Mouse (Mus musculus): ENCODE measurements around the gene Slc45a2. TPM values are rescaled to one million over a fixed set of nuclear protein-coding genes. Genes with fewer than 3 reads are reported as not detected.

Gene Slc45a2
- total and polyA plus RNA-seq, 3 experiments = not detected

DNA sequence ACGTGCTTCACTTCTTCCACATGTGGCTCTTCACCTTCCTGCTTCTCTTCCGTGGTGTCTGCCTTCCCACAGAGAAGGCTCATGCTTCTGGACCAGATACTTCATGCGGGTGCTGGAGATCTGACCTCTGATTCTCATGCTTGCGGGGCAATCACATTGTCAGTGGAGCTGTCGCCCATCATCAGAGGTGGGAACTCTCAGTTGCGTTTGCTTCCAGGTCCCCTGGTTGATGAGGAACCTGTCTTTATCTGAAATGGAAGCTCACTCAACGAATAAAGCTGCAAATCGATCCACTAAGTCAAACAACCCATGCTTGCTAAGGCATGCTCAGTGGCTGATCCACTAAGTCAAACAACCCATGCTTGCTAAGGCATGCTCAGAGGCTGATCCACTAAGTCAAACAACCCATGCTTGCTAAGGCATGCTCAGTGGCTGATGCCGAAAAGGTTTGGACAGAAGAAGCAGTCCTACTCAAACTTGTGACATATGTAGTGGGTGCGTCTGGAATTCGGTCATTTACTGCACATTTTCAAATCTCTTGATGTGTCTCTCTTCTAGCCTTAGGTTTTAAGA is 10.5 kb downstream of the Slc45a2 start:
- dilution Hi-C loops (cut with MboI; ENCODE audit: extremely low pct_ligation_motif_present, extremely low pct_unique_long_range_greater_than_20kb, low sequenced_read_pairs) (no loop called here), in situ Hi-C loops (cut with MboI; ENCODE audit: low pct_ligation_motif_present, low pct_unique_long_range_greater_than_20kb, low sequenced_read_pairs) (loop anchor here (25.0 kb wide), 1 partner anchor 951 kb away; no protein-coding TSS in a partner anchor)
- H3K79me2 ChIP-seq (replicated peaks; ENCODE audit: control insufficient read depth, extremely low read depth, insufficient read depth, poor library complexity, severe bottlenecking) = no peaks in the 10 kb centered on the region
- no peak overlapping the region for H3K4me3 ChIP-seq (replicated peaks in 1 of 3; ENCODE audit: low read depth in 2 of 3, low read length in 2 of 3, poor library complexity in 1 of 3)
- no peak overlapping the region for H3K4me2 ChIP-seq (ENCODE audit: insufficient read depth, low read depth, poor library complexity, severe bottlenecking)
- no peak for TF ChIP-seq CHD2 (IDR thresholded peaks at IDR 0.05; ENCODE audit: low read length)
- TF ChIP-seq ZMIZ1 (IDR thresholded peaks at IDR 0.05; ENCODE audit: low read depth, low read length) = no peak
- no peak for TF ChIP-seq ZNF384 (IDR thresholded peaks at IDR 0.05; ENCODE audit: low read depth, low read length)
- TF ChIP-seq MXI1 (IDR thresholded peaks at IDR 0.05; ENCODE audit: low read depth, low read length) = no peak
- TF ChIP-seq IRF4 (IDR thresholded peaks at IDR 0.05; ENCODE audit: low read depth, low read length) = no peak
- TF ChIP-seq ZKSCAN1 (IDR thresholded peaks at IDR 0.05; ENCODE audit: borderline replicate concordance, low read depth, low read length) = no peak
- TF ChIP-seq EP300 (IDR thresholded peaks at IDR 0.05; ENCODE audit: low read length) = no peak
- TF ChIP-seq KAT2A (IDR thresholded peaks at IDR 0.05; ENCODE audit: insufficient replicate concordance, low read length) = no peak
- no peak for TF ChIP-seq MAZ (IDR thresholded peaks at IDR 0.05; ENCODE audit: low read depth, low read length)
- TF ChIP-seq JUND (conservative IDR thresholded peaks at IDR 0.05; ENCODE audit: low read depth, low read length) = no peak
- TF ChIP-seq ETS1 (conservative IDR thresholded peaks at IDR 0.05; ENCODE audit: low read depth, low read length) = no peak
- TF ChIP-seq ELF1 (IDR thresholded peaks at IDR 0.05; ENCODE audit: low read depth, low read length) = no peak
- TF ChIP-seq PAX5 (IDR thresholded peaks at IDR 0.05; ENCODE audit: low read length) = no peak
- TF ChIP-seq MEF2A (IDR thresholded peaks at IDR 0.05; ENCODE audit: borderline replicate concordance, low read depth, low read length) = no peak
- TF ChIP-seq NELFE (IDR thresholded peaks at IDR 0.05; ENCODE audit: low read depth, low read length) = no peak
- no peaks in the 10 kb centered on the region for H3K27me3 ChIP-seq (replicated peaks)
- H3K9me3 ChIP-seq (replicated peaks; ENCODE audit: low read length) = no peaks in the 10 kb centered on the region
- no peak overlapping the region for H3K9ac ChIP-seq (ENCODE audit: insufficient read depth, low read depth)
- no peak for DNase-seq (ENCODE audit: extremely low read depth)
- H3K4me1 ChIP-seq (ENCODE audit: control insufficient read depth in 1 of 2, insufficient read depth in 2 of 2) = peaks cover 4 to 10% of the 10 kb centered on the region in 2 experiments; a peak in 2 of 4 replicates
- no peak overlapping the region for H3K27ac ChIP-seq (ENCODE audit: insufficient read depth, low read depth)
- no peaks in the 10 kb centered on the region for H3K36me3 ChIP-seq (replicated peaks in 1 of 2; ENCODE audit: control insufficient read depth in 1 of 2, insufficient read depth in 1 of 2, low read length in 1 of 2)

DNA sequence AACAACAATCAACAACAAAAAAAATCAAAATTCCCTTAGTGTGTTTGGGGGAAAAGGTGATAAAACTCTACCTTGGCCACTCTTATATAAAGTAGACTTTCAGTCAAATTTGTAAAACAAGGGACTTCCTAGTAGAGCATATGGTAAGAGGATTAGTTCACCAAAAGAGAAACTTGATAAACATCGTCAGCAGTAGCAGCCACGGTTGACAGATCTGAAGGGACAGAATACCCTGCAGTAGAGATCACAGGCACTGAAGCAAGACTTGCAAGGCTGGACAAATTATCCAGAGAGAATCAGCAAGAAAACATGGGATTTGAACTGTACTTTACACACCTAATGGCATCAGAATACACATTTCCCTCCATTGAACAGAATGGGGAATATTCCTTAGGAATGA is 14.4 kb downstream of the Slc45a2 start:
- Histone ChIP-seq H3K27me3 (replicated peaks) (no peaks in the 10 kb centered on the region), H3K4me1 (ENCODE audit: control insufficient read depth in 1 of 2, insufficient read depth in 2 of 2) (peaks cover 1 to 10% of the 10 kb centered on the region in 2 experiments; a peak in 1 of 4 replicates), H3K4me2 (ENCODE audit: insufficient read depth, low read depth, poor library complexity, severe bottlenecking) (no peak overlapping the region), H3K36me3 (replicated peaks in 1 of 2; ENCODE audit: control insufficient read depth in 1 of 2, insufficient read depth in 1 of 2, low read length in 1 of 2) (no peaks in the 10 kb centered on the region), H3K9ac (ENCODE audit: insufficient read depth, low read depth) (no peak overlapping the region), H3K9me3 (replicated peaks; ENCODE audit: low read length) (no peaks in the 10 kb centered on the region), H3K27ac (ENCODE audit: insufficient read depth, low read depth) (no peak overlapping the region), H3K4me3 (replicated peaks in 1 of 3; ENCODE audit: low read depth in 2 of 3, low read length in 2 of 3, poor library complexity in 1 of 3) (no peak overlapping the region), H3K79me2 (replicated peaks; ENCODE audit: control insufficient read depth, extremely low read depth, insufficient read depth, poor library complexity, severe bottlenecking) (no peaks in the 10 kb centered on the region)
- in situ Hi-C loops (cut with MboI; ENCODE audit: low pct_ligation_motif_present, low pct_unique_long_range_greater_than_20kb, low sequenced_read_pairs) = loop anchor here (25.0 kb wide), 1 partner anchor 947 kb away; no protein-coding TSS in a partner anchor
- TF ChIP-seq MAZ (IDR thresholded peaks at IDR 0.05; ENCODE audit: low read depth, low read length) (no peak), GABPA (IDR thresholded peaks at IDR 0.05; ENCODE audit: insufficient replicate concordance, low read depth, low read length) (no peak), E2F4 (IDR thresholded peaks at IDR 0.05; ENCODE audit: insufficient replicate concordance, low read depth, low read length) (no peak), POLR2A (IDR thresholded peaks at IDR 0.05; ENCODE audit: low read depth, low read length) (no peak), SMC3 (IDR thresholded peaks at IDR 0.05; ENCODE audit: low read depth, low read length) (no peak), MXI1 (IDR thresholded peaks at IDR 0.05; ENCODE audit: low read depth, low read length) (no peak), TBP (conservative IDR thresholded peaks at IDR 0.05; ENCODE audit: low read depth, low read length) (no peak), ELF1 (IDR thresholded peaks at IDR 0.05; ENCODE audit: low read depth, low read length) (no peak), MEF2A (IDR thresholded peaks at IDR 0.05; ENCODE audit: borderline replicate concordance, low read depth, low read length) (no peak), CTCF (conservative IDR thresholded peaks at IDR 0.05 in 1 of 2, IDR thresholded peaks at IDR 0.05 in 1 of 2; ENCODE audit: low read depth in 2 of 2, low read length in 2 of 2) (no peak), CHD2 (IDR thresholded peaks at IDR 0.05; ENCODE audit: low read length) (no peak), PAX5 (IDR thresholded peaks at IDR 0.05; ENCODE audit: low read length) (no peak), ZC3H11A (IDR thresholded peaks at IDR 0.05; ENCODE audit: low read depth, low read length) (no peak)
- dilution Hi-C loops (cut with MboI; ENCODE audit: extremely low pct_ligation_motif_present, extremely low pct_unique_long_range_greater_than_20kb, low sequenced_read_pairs) = no loop called here
- DNase-seq (ENCODE audit: extremely low read depth) = no peak

All from CH12.LX (cell line).